Mouse (Mus musculus) 416B (cell line): ENCODE data around the gene Vps9d1.
"Not testable (repeated sequence)": the region's sequence is repeated elsewhere in the genome, so short reads cannot be mapped to it uniquely, and the experiment has no call there.

Experiments
- DNase-seq: peaks from one replicate; pipeline ENCODE4 v3.0.0; 2011; ENCODE audit warnings: low read depth

Gene Vps9d1

GRCm38 (mm10) chr8:123253451-123254098, 573 bp downstream of the Vps9d1 start:
- peak; percentile 65 for DNase-seq

- peak; percentile 84 for DNase-seq
These were observed 1.2 kb downstream of the Vps9d1 start for GRCm38 (mm10) chr8:123252925-123253324.

- DNase-seq, result no peak
These were observed 3.2 kb downstream of the Vps9d1 start for GRCm38 (mm10) chr8:123250940-123251339.

- no peak for DNase-seq
These were observed 5.6 kb downstream of the Vps9d1 start for GRCm38 (mm10) chr8:123248596-123248995.

- DNase-seq, result no peak
These were observed 6.4 kb downstream of the Vps9d1 start for GRCm38 (mm10) chr8:123247748-123248147.

GRCm38 (mm10) chr8:123245543-123245942, 8.6 kb downstream of the Vps9d1 start:
- DNase-seq, result no peak

GRCm38 (mm10) chr8:123244382-123244781, 9.8 kb downstream of the Vps9d1 start:
- DNase-seq, result no peak

- peak; percentile 23 for DNase-seq
These were observed 11.1 kb downstream of the Vps9d1 start for GRCm38 (mm10) chr8:123243053-123243452.

- DNase-seq, result no peak
These were observed 11.8 kb downstream of the Vps9d1 start for GRCm38 (mm10) chr8:123242107-123242923.

GRCm38 (mm10) chr8:123239398-123239797, 14.8 kb downstream of the Vps9d1 start:
- no peak for DNase-seq

- DNase-seq, result peak; percentile 85
These were observed 18.3 kb downstream of the Vps9d1 start, which contains the start of gene Spata2l for GRCm38 (mm10) chr8:123235520-123236497. Gene Spata2l, minus strand, starts transcription at chr8:123236233.

- no peak for DNase-seq
These were observed 19.1 kb downstream of the Vps9d1 start for GRCm38 (mm10) chr8:123234918-123235519.

GRCm38 (mm10) chr8:123233760-123234159, 20.4 kb downstream of the Vps9d1 start:
- DNase-seq, result no peak

- no peak for DNase-seq
These were observed 20.8 kb downstream of the Vps9d1 start for GRCm38 (mm10) chr8:123233300-123233699.

- no peak for DNase-seq
These were observed 21.6 kb downstream of the Vps9d1 start for GRCm38 (mm10) chr8:123232553-123232952.

- DNase-seq, result peak; percentile 33
These were observed 22.4 kb downstream of the Vps9d1 start for GRCm38 (mm10) chr8:123231742-123232141.

- DNase-seq, result not testable (repeated sequence)
These were observed 23.8 kb downstream of the Vps9d1 start for GRCm38 (mm10) chr8:123230326-123230725.

- no peak for DNase-seq
These were observed 25.7 kb downstream of the Vps9d1 start for GRCm38 (mm10) chr8:123228416-123228815.

GRCm38 (mm10) chr8:123224278-123225266, 29.6 kb downstream of the Vps9d1 start, which contains the start of gene Cdk10:
Gene Cdk10, plus strand, starts transcription at chr8:123224842.
- peak; percentile 93 for DNase-seq

GRCm38 (mm10) chr8:123220917-123221316, 33.2 kb downstream of the Vps9d1 start:
- DNase-seq, result peak; percentile 78
